Mouse (Mus musculus) gastrocnemius, postnatal 10 days (tissue): ENCODE measurements around the gene Tnn. TPM values are rescaled to one million over a fixed set of nuclear protein-coding genes. Genes with fewer than 3 reads are reported as not detected.

Experiments
- DNase-seq: peaks from one replicate; pipeline ENCODE4 v3.0.0; 2021; ENCODE audit warnings: mixed read lengths
- total RNA-seq, 2 experiments: library from RNA; stranded (reverse); gene quantifications; 2 replicates each; pipeline ENCODE4 v1.2.3; 2021

The Tnn gene
- total RNA-seq, 2 experiments from 2014 or later, result 2.4 TPM; not detected in 1

DNA sequence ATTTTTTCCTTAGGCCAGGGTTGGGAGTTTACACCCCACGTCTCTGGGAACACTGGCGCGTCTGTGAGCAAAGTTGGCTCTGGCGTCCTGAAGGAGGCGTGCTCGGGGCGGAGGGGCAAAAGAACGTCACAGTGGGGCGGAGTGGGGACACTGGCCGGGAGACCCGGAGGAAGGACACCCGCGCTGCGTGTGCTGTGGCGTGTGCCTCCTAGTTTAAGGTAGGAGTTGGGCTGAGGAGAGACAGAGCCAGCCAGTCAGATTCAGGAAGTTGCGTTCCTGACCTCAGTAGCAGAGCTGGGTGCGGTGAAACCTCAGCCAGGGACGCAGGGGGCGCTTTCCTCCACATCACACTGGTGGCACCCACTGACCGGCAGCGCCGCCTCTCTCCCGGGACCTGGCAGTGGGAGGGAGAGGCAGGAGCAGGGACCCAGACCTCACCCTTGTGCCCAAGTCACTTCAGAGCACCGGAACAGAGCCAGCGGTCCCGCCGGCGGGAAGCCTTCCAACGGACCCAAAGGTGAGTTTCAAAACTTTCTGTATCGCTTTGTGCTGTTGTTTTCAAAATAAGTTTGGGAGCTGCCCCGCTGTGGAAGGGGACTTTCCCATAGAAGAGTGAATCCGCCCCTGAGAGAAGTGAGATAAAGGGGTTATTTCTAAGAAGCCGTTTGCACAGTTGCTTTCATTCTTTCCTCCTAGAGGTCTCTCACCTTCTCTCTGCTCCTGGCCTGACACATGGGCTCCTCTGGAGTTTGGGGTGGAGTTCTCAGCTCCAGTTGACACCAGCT is 109.0 kb downstream of the Tnn start, which contains the start of gene 4930523C07Rik:
TSS of gene 4930523C07Rik (plus strand) at position 146 of the 785 bp plus-strand sequence.
- DNase-seq, result peak; percentile 62

DNA sequence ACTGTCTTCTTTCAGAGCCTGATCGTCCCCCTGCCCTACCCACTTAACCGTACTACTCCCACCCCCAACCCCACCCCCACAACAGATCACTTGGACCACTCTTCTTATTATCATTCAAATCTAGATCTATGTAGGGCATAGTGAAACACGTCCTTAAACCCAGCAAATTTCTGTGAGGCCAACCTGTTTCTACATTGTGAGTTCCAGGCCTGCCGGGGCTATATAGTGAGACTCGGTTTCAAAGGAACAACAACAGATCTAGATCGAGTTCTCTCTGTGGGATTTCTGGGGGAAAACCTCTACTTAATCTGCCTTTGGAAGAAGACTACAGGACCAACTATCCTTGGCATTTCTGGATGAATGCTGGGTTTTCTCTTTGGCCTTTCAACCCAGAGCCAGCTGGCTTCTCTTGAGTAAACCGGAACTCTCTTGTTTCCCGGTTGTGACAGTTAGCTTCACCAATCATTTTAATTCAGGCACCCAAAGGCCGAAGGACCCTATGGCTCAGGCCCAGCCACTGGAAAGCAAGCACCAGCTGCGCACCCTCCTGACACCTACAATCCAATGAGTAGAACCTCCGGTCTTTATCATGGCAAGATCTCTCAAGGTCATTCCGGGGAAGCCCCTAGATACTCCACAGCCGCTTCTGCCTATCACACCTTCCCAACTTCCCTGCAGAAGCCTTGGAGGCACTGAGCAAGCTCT is 110.0 kb downstream of the Tnn start:
- DNase-seq, result no peak

DNA sequence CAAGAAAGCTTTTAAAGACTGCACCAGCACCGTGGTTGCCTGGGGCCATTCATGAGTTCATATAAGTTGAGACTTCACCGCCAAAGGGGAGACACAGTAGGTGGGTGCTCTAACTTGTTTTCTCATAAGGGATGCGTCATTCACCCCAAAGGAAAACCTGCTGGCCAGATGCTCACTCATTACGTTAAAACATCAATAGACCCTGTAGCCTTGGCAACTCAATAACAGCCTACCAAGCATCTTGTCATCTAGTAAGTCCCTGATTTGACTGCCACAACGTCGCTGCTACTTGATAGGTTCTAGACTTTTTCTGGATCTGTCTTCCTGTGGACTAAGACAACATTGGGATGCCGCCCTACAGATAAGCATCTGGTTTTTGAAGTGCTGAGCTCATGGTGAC is 111.0 kb downstream of the Tnn start:
- no peak for DNase-seq

DNA sequence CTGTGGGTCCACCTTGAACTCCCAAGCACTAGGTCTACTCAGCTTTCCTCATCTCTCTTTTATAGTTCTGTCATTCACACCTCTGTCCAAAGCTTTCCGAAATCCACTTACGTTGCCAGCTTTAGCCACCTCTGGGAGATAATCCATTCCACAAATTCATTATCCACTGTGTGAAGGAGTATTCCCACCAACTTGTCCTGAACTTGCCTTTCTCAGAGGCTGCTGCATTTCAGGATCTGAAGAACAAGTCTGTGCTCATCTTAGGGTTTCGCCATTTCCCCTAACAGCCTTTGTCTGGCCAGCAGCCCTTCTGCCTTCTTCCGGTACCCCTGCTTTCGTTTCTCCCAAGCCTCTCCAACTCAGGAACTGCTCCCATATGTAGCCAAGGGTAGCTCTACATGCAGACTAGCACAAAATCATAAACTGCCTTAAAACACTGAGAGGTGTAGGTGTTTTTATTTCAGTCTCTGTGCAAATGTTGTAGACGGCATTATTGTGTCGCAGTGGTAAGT is 112.1 kb downstream of the Tnn start:
- DNase-seq, result no peak

DNA sequence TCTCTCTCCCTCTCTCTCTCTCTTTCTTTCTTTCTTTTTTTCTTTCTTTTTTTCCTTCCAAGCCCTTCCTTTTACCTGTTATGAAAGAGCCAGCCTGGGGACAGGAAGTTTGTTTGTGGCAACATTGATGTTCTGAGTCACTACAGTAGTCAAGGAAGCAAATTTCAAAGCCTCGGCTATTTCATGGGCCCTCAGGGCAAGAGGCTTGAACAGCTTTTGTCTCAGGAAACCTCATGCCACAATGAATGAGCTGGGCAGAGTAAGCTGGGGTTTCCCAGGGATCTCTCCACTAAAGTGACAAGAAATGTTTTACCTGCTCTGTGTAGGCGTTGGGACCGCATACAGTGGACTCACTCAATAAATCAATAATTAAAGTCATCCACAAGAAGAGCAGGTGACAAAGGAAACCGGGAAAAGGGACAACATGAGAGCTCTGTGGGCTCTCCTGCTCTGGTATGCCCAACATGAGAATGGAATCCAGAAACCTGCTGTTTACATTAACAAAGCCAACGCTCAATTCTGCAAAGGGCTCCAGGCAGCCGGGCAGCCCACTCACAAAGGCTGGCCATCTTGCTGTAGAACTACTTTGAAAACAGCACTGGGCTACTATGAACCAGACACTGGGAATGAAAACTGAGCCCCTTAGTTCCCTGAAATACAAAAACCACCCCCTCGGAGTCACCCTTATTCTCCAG is 113.3 kb downstream of the Tnn start:
- no peak for DNase-seq

GRCm38 (mm10) chr1:160036996-160037521 is 116.3 kb downstream of the Tnn start:
- DNase-seq, result no peak

- no peak for DNase-seq
These were observed 117.8 kb downstream of the Tnn start for GRCm38 (mm10) chr1:160035561-160035960.

Other genes starting within 250 kb of the Tnn start
- gene 4930523C07Rik, start 109.2 kb downstream of the Tnn start, total RNA-seq, result 10 to 100 TPM in 1 of 2 experiments, 1 to 10 TPM in 1; 9.2 to 12.0 TPM
- 10 to 100 TPM; 75.7 to 84.0 TPM for gene Mrps14, start 41.6 kb upstream of the Tnn start, total RNA-seq
- 10 to 100 TPM; 46.5 to 51.4 TPM for gene Cacybp, start 59.3 kb upstream of the Tnn start, total RNA-seq